Mouse (Mus musculus): ENCODE measurements around the gene Pdzd2.

Gene Pdzd2

GRCm38 (mm10) chr15:12728381-12728780 lies 11.3 kb downstream of the Pdzd2 start:
- DNase-seq: no peak

- DNase-seq: no peak
Measured at GRCm38 (mm10) chr15:12725256-12725655, 14.5 kb downstream of the Pdzd2 start.

- DNase-seq: no peak
Measured at GRCm38 (mm10) chr15:12721684-12722500, 17.8 kb downstream of the Pdzd2 start.

- no peak for DNase-seq
Measured at GRCm38 (mm10) chr15:12718819-12719218, 20.9 kb downstream of the Pdzd2 start.

- no peak for DNase-seq
Measured at GRCm38 (mm10) chr15:12717410-12717809, 22.3 kb downstream of the Pdzd2 start.

- no peak for DNase-seq
Measured at GRCm38 (mm10) chr15:12716881-12717280, 22.8 kb downstream of the Pdzd2 start.

GRCm38 (mm10) chr15:12714322-12714721 lies 25.4 kb downstream of the Pdzd2 start:
- DNase-seq: no peak

- no peak for DNase-seq
Measured at GRCm38 (mm10) chr15:12713216-12713615, 26.5 kb downstream of the Pdzd2 start.

- no peak for DNase-seq
Measured at GRCm38 (mm10) chr15:12710036-12710435, 29.7 kb downstream of the Pdzd2 start.

GRCm38 (mm10) chr15:12708297-12708696 lies 31.4 kb downstream of the Pdzd2 start:
- no peak for DNase-seq

GRCm38 (mm10) chr15:12706902-12707301 lies 32.8 kb downstream of the Pdzd2 start:
- no peak for DNase-seq

GRCm38 (mm10) chr15:12700367-12700766 lies 39.4 kb downstream of the Pdzd2 start:
- DNase-seq: no peak

- no peak for DNase-seq
Measured at GRCm38 (mm10) chr15:12697741-12698140, 42.0 kb downstream of the Pdzd2 start.

GRCm38 (mm10) chr15:12696889-12697288 lies 42.8 kb downstream of the Pdzd2 start:
- peak in 1 of 2 experiments; percentile 6 for DNase-seq

- DNase-seq: no peak
Measured at GRCm38 (mm10) chr15:12689716-12690381, 49.9 kb downstream of the Pdzd2 start.

- DNase-seq: no peak
Measured at GRCm38 (mm10) chr15:12682549-12682948, 57.2 kb downstream of the Pdzd2 start.

GRCm38 (mm10) chr15:12681891-12682290 lies 57.8 kb downstream of the Pdzd2 start:
- DNase-seq: no peak

GRCm38 (mm10) chr15:12680750-12681149 lies 59.0 kb downstream of the Pdzd2 start:
- DNase-seq: no peak

- DNase-seq: no peak
Measured at GRCm38 (mm10) chr15:12679996-12680395, 59.7 kb downstream of the Pdzd2 start.

- no peak for DNase-seq
Measured at GRCm38 (mm10) chr15:12678540-12679112, 61.1 kb downstream of the Pdzd2 start.

- DNase-seq: no peak
Measured at GRCm38 (mm10) chr15:12675366-12675765, 64.4 kb downstream of the Pdzd2 start.

GRCm38 (mm10) chr15:12674026-12674425 lies 65.7 kb downstream of the Pdzd2 start:
- DNase-seq: peak; percentile 64 to 69

GRCm38 (mm10) chr15:12667760-12668520 lies 71.8 kb downstream of the Pdzd2 start:
- DNase-seq: no peak

Measured in kidney, adult 8-10 months (tissue).